Mouse (Mus musculus): ENCODE results near the gene Vdac1. TPM values are rescaled to one million over a fixed set of nuclear protein-coding genes. Genes with fewer than 3 reads are reported as not detected.

The Vdac1 gene
- polyA plus RNA-seq (2012; rRNA removed; ENCODE audit: low replicate concordance), result 43.7 and 75.0 TPM in 2 replicates

DNA sequence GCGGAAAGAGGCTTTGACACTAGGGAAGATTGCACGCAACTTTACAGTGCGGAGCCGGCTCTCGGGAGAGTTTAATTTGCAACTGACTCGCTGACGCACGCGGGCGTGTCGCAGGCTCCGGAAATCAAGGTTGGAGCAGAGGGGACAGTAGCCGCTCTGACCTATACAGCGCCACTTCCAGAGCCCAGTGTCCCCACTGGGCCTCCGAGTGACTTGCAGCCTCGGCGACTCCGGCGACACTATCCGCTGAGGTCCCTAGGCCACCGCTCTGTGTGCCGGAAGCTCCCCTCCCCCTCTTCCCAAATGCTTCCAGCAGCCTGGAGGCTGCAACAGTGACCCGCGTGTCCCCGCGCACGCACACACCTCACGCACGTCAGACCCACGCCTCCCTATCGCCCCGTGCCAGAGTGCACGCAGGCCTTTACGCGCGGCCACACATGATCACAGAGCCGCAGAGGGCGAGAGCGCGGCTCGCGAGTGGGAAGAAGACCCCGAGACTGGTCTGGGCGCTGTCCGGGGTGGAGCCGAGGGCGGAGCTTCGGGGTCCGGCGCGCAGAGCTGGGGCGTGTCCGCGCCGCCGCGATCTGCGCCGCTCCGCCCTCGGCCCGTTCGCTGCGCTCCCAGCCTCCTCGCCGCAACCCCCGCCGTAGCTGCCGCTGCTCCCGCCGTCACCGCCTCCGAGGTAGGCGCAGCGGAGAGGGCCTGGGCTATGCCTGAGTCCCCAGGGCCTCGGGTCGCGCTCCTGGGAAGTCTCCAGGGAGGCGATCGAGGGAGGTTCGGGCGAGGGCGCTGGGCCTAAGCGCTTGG, at the start of gene Vdac1:
Gene Vdac1, plus strand, starts transcription at position 390 of the 807 bp plus-strand sequence.

DNA sequence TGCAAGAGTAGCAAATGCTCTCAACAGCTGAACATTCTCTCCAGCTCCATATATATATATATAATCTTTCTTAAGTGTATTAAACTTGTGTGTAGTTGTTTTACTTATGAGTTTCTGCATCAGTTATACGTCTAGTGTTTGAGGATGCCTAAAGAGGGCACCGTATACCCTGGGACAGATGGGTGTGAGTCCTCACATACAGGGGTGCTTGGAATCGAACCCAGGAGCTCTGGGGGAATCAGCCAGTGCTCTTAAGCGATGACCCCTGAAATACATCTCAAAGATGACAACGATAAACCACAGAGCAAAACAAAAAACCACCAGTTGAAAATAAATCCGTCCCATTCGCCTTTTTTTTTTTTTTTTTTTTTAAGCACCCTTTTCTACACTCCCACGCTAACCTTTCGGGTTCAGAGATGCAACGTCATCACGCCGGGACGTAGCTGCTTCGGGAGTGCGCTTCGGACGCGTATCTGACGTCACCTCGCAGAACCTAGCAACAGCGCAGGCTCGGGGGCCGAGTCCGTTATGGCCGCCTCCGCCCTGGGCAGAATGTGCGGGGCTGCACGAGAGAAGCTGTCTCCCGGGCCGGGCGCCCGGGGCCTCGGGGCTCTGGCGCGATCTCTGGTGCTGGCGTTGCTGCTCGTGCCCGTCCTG, 35.4 kb downstream of the Vdac1 start, which contains the start of gene 9530068E07Rik:
Gene 9530068E07Rik, plus strand, starts transcription at position 489 of the 657 bp plus-strand sequence.

Other genes with a start within 250 kb of the Vdac1 start
- gene Olfr1373, start 215.3 kb upstream of the Vdac1 start, polyA plus RNA-seq (2012; rRNA removed; ENCODE audit: low replicate concordance), result not detected in 2 replicates
- gene Olfr1371, start 146.9 kb upstream of the Vdac1 start, polyA plus RNA-seq (2012; rRNA removed; ENCODE audit: low replicate concordance), result not detected in 2 replicates
- gene Skp1a, start 128.9 kb upstream of the Vdac1 start, polyA plus RNA-seq (2012; rRNA removed; ENCODE audit: low replicate concordance), result 3.5 and 4.5 TPM in 2 replicates
- 7.1 and 7.9 TPM in 2 replicates for gene Tcf7, start 77.8 kb upstream of the Vdac1 start, polyA plus RNA-seq (2012; rRNA removed; ENCODE audit: low replicate concordance)
- 53.3 and 62.8 TPM in 2 replicates for gene 9530068E07Rik, start 35.6 kb downstream of the Vdac1 start, polyA plus RNA-seq (2012; rRNA removed; ENCODE audit: low replicate concordance)